Mouse (Mus musculus) heart, adult 2 months (tissue): ENCODE measurements around the gene Slc51a.

Source experiments
- CTCF ChIP-seq: fragments of 200-600 bp; IDR thresholded peaks from 2 replicates; pipeline ENCODE4 v1.8.1; 2022; ENCODE audit warnings: antibody characterized with exemption, mild to moderate bottlenecking, moderate library complexity
- POLR2A ChIP-seq: fragments of 200-500 bp; IDR thresholded peaks from 2 replicates; pipeline ENCODE4 v1.6.1; 2011; ENCODE audit warnings: mild to moderate bottlenecking, low read depth, low read length, control low read depth; ENCODE audit not compliant: insufficient read depth

- TF ChIP-seq CTCF (0 out of 2 replicates have a peak, but pooled peaks have one; percentile 9), POLR2A (no peak)
Observed at GRCm38 (mm10) chr16:32464908-32465307, 22.8 kb downstream of the Slc51a start.
